Mouse (Mus musculus) gastrocnemius, postnatal 4 days (tissue): ENCODE results near the gene Etfb. TPM values are rescaled to one million over a fixed set of nuclear protein-coding genes. Genes with fewer than 3 reads are reported as not detected.
"Not testable (repeated sequence)": the region's sequence is repeated elsewhere in the genome, so short reads cannot be mapped to it uniquely, and the experiment has no call there.

Source experiments
- DNase-seq, 2 experiments: peaks; one replicate each; pipeline ENCODE4 v3.0.0; 2021 to 2022; ENCODE audit warnings: low spot score in 2 of 2, mixed read lengths in 2 of 2
- long read RNA-seq, 2 experiments: library from polyadenylated mRNA; stranded (forward); transcript quantifications; one replicate each; pipeline ENCODE4 v2.0.0; 2021
- total RNA-seq, 2 experiments: library from RNA; stranded (reverse); gene quantifications; 2 replicates each; pipeline ENCODE4 v1.2.3; 2021

Etfb gene
- total RNA-seq, result 100 to 1,000 TPM; 408 to 443 TPM
- long read RNA-seq, experiment 1, transcript Etfb-201 (6 exons, 893 nt), result major isoform, 325 of 372 reads
- long read RNA-seq, experiment 1, partial matches to known transcripts, result 42 of 372 reads
- long read RNA-seq, experiment 1, other reads (novel, unspliced or antisense), result 5 of 372 reads
- long read RNA-seq, experiment 2, transcript Etfb-201 (6 exons, 893 nt), result major isoform, 320 of 360 reads
- long read RNA-seq, experiment 2, partial matches to known transcripts, result 33 of 360 reads
- long read RNA-seq, experiment 2, other reads (novel, unspliced or antisense), result 7 of 360 reads

DNA sequence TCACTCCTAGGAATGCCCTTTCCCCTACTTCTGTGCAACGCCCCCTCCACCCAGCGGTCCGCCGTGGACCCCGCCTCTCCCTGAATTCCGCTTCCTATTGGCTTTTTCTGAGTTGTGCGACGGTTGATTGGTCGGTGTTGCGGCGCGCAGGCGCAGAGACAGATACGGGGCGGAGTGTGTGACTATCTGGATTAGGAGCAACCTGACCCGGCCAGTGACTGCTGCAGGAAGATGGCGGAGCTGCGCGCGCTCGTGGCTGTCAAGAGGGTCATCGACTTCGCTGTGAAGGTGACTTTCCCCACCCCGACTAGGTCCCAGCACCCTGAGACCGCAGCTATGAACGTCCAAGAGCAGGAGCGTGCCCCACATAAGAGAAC, at the start of gene Etfb, which contains the start of gene Gm45233:
Gene Etfb (plus strand): TSS at position 167 of the 377 bp plus-strand sequence.
Gene Gm45233 (plus strand): TSS at position 212 of the 377 bp plus-strand sequence.
- DNase-seq, result peak; percentile 82 to 92

DNA sequence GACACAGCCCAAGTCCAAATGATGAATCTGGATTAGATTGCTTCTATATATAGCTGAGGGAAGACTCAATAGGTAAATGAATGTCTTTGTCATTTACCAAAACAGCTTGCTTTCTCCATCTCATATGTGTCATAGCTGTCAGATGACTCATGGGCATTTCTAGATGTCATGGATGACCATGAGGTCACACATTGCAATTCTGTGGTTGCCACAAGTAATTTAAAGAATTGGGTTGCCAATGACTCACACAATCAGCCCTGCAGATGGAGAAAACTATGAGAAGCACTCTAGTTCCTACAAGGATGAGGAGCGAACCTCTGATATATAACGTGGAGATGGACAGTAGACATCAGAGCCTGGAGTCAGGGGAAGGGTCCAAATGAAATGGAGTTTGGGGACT, 44.4 kb upstream of the Etfb start:
- DNase-seq, result no peak

DNA sequence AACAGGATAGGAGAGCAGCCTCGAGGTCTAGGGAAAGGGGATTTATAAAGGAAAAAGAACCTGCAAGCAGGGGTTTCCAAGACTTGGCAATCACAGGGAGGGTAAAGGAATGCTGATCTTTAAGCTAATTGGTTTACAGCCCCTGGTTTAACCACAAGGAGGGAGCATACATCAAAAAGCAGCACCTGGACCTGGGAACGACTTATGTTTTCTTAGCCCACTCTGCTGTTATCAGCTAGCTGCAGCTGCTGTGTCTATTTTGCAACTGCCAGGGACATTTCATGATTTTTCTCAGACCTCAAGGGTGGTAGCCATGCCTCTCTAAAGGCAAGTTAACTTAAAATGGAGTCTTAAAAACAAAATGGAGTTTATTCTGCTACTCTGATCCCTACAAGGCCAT, 41.2 kb upstream of the Etfb start:
- no peak for DNase-seq

DNA sequence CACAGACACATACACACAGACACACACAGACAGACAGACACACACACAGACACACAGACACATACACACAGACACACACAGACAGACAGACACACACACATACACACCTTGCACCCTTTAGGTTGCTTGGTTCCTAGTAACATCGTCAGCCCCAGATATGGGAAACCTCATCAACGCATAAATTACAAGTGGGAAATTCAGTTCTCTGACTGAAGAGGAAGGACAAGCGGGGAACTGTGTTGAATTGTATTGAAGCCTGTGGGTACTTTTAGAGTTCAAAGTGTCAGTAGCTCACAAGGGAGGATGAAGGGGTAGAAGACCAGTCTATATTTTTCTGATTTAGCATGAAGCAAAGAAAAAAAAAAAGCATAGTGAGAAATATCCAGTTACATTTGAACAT, 36.3 kb upstream of the Etfb start:
- DNase-seq, result no peak

DNA sequence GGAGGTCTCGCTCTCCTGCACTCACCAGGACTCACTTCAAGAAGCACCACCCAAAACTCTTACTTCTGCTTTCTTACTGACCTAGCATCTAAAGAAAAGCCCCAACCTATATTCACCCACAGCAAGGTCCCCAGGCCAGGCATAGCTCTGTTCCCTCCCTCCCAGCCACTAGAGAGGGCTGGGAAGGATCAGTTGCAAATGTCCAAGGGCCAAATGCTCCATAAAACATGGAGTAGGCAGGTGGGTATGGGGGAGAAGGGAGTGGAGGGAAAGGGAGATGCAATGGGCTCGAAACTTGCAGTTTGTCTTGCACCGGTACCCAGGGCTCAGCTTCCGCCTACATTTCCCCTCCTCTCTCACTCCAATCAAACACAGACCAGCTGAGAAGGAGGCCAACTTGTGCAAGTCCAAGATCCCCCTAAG, 35.7 kb upstream of the Etfb start, which contains the start of gene Siglecg:
Gene Siglecg (plus strand): TSS at position 74 of the 423 bp plus-strand sequence.
- no peak for DNase-seq

DNA sequence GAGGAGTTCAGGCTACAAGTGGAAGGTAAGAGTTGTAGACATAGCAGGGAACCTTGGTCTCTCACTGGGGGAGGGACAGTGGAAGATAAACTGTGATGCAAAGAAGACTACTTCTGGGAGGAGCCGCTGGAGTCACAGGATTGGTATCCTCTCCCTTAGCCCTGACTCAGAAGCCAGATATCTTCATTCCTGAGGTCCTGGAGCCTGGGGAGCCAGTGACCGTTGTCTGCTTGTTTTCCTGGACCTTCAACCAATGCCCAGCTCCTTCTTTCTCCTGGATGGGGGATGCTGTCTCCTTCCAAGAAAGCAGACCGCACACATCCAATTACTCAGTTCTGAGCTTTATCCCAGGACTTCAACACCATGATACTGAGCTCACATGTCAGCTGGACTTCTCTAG, 34.8 kb upstream of the Etfb start:
- no peak for DNase-seq

DNA sequence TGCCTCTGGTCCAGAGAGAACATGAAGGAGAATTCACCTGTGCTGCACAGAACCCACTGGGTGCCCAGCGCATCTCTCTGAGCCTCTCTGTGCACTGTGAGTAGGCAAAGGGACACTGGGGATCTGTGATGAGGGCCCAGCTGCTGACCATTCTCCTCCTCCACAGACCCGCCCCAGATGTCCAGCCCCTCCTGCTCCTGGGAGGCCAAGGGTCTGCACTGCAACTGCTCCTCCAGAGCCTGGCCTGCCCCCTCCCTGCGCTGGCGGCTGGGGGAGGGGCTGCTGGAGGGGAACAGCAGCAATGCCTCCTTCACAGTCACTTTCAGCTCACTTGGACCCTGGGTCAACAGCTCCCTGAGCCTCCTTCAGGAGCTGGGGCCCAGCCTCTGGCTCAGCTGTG, 32.2 kb upstream of the Etfb start:
- DNase-seq, result not testable (repeated sequence)

DNA sequence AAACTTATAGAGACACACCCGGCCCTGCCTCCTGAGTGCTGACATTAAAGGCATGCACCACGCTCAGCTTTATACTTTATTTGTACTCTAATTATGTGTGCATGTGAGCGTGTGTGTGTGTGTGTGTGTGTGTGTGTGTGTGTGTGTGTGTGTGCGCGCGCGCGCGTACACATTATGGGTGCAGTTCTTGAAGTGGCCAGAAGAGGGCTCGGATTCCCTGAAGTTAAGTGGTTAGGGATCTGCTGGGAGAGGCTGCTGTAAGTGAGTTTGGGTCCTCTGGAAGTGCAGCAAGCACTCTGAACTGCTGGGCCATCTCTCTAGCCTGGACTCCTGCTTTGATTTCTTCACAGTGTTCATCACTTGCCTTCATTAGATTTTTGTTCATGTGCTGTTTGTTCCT, 26.6 kb upstream of the Etfb start:
- no peak for DNase-seq

DNA sequence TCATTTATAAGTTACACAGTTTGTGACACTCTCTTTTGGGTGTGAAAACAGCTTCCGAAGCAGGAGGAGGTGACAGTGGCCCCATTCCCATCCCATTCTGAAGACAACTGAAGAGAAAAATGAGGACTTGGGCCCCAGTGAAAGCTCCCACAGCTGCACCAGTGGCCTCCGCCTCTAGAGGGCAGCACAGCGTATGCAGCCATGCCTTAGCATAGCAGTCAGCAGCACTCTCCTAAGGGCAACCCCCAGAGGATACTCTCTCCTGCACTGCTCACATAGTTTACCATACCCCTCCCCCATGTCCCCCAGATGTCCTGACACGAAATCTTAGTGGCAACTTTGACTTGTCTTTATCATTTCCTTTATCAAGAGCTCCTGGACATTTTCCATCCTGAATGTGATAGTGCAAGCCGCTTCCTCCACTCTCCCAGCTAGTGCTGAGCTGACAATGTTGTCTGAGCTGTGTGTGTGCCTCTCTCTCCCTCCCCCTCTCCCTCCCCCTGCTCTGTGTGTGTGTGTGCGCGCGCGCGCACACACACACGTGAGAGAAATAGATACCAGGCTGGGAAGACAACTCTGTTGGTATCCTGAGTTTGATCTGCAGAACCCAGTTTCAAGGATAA, 20.8 kb upstream of the Etfb start:
- peak; percentile 50 to 77 for DNase-seq

DNA sequence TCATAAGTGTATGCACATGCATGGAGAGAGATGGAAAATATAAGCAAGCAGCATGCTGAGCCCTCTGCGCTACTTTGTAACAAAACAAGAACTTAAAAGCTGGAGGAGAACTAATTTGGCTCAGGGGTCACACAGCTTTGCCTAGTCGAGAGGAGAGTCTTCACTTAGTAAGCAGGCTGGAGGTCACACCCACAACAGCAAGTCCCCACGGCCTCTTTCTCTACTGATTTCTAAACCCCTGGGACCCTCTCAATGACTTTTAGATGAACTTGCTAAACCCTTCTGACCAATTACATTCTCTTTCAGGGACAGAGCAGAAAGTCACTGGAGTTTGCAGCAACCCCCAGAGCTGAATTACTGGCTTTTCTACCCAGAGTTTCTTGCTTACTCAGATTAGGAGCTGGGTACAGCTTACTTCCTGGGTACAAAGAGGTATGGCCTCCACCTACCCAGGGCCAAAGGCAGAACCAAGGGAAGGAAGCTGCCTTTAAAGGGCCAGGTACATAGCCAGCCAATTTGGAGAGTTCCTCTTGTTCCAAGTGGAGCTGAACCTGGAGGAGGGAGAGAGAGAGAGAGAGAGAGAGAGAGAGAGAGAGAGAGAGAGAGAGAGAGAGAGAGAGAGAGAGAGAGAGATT, 19.8 kb upstream of the Etfb start:
- DNase-seq, result no peak

DNA sequence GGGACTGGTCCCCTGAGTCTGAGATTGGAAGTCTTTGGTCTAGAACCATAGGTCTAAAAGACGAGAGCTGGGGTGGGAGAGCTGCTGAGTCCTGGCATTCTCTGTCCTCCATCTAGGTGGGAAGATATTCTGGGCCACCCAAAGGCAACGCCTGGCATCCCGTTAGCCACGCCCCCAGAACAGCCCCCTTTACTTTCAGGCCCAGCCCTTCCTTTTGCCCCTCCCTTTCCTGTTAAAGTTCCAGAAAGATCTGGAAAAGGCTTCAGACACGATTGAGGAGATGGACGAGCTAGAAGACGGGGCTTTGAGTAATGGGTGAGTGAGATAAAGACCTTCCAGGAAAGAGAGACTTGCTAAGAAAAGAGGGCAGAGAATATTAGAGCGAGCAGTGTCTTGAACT, 16.5 kb upstream of the Etfb start, which contains the start of gene Lim2:
Gene Lim2 (plus strand): TSS at position 265 of the 400 bp plus-strand sequence.
- no peak for DNase-seq

DNA sequence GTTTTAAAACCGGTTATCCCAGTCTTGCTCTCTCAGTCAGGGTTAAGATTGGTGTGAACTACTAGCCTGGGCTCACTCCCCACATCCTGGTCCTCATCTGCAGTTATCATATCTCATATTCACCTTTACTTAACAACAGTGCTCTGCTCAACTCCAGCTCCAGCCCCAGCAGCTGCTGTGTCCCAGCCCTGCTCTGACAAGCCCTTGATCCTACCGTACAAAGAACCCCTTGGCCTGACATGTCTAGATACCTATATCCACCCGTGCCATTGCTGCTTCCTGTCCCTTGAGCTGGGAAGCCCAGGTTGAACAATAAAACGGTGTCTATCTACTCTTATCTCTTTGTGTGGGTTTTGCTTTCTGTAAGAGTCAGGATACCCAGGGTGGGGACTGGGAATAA, 14.4 kb upstream of the Etfb start:
- no peak for DNase-seq

DNA sequence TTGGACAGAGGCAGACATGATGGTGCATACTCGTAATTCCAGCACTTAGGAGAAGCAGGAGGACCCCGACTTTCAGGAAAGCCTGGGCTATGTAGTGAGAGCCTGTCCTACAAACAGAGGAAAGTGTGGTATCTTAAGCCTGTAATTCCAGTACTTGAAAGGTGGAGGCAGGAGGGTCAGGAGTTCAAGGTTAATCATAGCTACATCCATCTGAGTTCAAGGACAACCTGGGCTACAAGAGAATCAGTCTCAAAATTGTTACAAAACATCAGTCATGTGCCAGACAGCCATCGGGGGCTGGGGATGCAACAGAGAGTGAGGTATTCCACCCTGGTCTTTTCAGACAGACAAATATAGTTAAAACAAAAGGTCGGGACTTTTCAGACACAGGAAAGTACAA, 11.0 kb upstream of the Etfb start:
- DNase-seq, result no peak

DNA sequence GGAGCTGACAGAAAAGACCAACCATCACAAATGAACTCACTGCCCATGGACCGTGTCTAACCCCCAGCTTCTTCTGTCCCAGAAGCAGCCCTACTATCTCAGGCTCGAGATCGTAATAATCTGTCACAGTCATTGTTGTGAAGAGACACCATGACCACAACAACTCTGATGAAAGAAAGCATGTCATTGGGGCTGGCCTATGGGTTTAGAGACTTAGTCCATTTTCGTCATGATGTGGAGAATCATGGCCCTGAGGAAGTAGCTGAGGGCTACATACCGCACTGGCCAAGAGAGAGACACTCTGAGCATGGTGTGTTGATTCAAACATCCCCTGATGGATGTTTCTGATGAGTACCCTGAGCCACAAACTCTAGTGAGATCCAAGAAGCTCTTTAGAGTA, 9.2 kb upstream of the Etfb start:
- no peak for DNase-seq

DNA sequence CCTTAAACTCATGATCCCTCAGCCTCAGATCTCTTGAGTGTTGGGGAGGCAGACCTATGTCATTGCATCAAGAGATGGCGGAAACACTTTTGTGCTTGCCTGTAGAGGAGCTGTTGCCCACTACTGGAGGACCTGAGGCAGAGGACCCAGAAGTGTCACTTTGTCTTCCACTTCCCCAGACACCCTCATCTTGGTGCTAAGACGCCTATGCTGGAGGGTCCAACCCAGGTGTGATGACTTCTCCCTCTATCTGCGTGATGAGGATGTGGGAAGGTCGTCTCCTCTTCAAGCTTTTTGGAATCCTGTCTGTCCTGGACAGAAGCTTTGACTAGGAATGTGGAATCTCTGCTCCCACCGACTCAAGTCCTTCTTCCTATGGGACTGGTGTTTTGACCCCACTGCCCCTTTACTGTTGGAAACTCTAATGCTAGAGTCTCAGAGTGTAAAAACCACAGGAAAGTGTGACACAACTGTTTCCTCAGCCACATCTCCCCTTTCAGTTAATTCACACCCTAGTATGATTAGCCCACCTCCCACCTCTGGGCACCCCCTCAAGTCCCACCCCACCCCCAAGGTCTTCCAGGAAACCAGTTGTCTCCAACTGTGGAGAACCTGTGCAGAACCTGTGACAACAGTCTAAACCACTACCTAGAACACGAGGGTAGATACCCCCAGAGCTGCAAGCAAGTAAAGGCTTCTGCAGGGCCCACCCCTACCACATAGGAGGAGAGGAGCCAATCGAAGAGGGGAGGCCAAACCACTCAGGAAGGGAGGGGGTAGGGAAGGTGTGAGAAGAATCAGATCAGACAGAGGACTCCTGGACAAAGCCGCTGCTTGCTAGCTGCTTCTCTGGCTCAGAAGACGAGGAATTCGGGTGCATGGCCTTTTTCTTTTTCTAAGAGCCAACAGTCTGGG, 7.3 kb upstream of the Etfb start, which contains the start of gene Nkg7:
Gene Nkg7 (plus strand): TSS at position 733 of the 915 bp plus-strand sequence.
- no peak for DNase-seq

DNA sequence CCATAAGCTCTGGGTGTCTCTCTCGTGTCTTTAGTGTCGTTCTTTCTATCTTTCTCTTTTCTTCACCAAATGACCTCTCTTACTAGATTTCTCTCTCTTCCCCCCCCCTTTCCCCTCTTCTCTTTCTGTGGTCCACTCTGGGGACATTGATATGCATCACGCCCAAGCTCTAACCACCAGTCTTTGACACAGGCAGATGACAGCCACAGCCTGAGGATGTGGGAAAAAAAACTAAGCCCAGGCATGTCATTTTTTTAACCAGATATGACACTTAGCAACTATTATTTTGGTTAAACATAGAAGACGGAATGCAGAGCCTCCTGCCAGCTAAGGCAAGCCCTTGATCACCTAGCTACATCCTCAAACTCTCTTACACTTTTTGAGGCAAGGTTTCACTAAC, 5.3 kb upstream of the Etfb start:
- DNase-seq, result no peak

DNA sequence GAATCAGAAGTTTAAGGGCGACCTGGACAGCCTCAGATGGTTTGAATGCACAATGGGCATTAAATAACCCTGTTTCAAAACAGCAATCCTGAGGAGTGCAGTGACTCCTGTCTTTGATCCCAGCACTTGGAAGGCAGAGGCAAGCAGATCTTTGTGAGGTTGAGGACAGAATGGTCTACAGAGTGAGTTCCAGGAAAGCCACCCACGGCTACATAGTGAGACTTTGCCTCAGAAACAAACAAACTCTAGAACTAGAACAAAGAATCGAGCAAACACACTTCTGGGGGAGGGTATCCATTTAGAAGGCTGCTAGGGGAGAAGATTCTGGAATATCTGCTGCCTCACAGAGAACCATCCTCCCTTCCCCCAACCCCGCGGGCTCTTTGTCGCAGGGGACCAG, 3.4 kb upstream of the Etfb start, which contains the start of gene Cldnd2:
Gene Cldnd2 (plus strand): TSS at position 301 of the 400 bp plus-strand sequence.
- no peak for DNase-seq

DNA sequence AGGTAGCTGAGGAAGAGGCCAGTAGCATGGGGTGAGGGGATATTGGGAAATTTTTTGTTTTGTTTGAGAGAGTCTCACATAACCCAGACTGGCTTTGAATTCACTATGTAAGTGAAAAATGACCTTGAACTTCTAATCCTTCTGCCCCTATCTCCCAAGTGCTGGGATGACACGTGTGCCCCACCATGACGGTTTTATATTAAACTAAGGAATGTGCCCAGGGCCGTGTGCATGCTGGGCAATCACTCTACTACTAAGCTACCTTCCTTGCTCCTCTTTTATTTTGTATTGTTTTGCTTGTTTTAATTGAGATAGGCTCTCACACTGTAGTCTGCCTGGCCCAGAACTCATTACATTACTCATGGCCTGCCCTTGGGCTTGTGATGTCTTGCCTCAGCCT, 2.8 kb upstream of the Etfb start:
- DNase-seq, result no peak

DNA sequence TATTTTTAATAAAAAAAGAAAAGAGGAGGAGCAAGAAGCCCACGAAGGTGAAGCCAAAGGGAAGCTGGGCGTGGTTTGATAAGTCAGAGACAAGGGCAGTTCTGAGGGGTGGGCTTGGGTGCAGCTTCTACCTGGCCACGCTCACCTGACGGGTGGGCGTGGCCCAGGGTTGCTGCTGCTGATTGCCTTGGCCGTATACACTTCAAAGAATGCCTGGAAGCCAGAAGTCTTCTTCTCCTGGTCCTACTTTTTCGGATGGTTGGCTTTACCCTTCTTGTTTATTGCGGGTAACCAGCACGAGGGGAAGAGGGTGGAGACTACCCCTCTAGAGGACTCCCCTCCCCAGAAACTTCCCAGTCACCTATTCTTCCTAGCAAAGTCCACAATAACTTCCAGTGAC, 1.2 kb upstream of the Etfb start:
- no peak for DNase-seq

DNA sequence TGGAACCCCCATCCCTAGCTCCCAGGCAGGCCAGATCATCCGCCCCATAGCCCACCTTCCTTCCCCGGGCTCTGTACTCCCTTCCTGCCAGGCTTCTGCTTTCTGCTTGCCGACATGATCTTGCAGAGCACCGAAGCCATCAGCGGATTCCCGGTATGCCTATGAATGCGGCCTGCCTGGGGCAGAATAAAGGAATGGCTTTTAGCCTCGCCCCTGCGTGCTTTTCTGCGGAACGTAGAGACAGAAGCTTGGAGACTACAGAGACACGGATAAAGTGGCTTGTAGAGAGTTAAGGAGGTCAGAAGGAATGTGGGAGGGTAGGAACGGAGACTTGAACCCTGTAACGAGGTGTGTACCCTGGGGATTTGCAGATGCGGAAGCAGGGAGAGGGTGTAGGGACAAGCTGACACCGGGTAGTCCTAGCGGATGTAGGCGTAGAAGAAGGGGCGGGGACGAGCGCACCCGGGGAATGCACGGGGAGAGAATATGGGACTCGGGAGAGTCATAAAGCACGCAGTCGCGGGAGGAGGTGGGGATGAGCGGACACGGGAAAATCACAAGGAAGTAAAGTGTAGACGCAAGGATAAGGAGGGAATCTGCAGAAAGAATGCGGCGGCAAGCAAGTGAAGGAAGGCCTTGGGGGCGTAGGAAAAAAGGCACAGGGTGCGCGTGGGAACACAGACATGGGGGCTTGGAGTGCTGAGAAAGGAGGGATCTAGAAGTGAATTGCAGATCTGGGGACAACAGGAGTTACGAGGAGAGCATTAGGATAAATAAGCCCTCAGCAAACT, 562 bp upstream of the Etfb start:
- peak; percentile 50 to 75 for DNase-seq
